Mouse (Mus musculus) heart, postnatal 0 days (tissue): ENCODE measurements at regions not wholly inside any gene's neighbourhood (a gene's known extent, or its start where the extent isn't known, plus 50 kb on each side); places are given as distances from the start of the nearest gene placed in this dataset.
A peak's percentile ranks its signal among the peaks of the same experiment; 100 is the strongest.

Experiments
- ATAC-seq: fragments of 200-750 bp; cut with Nextera tagmentation; 2 replicates; pipeline ENCODE4 v1.8.0; 2017; ENCODE audit warnings: low read depth, moderate number of reproducible peaks, moderate library complexity; ENCODE audit not compliant: insufficient read depth
- DNase-seq: peaks from one replicate; pipeline ENCODE4 v3.0.0-alpha.2; 2016; ENCODE audit warnings: low spot score
- H3K27ac ChIP-seq: fragments of 300-500 bp; sonication (generic); 2 replicates; pipeline ENCODE4 v1.5.1; 2014; ENCODE audit warnings: low read depth, mild to moderate bottlenecking
- H3K27me3 ChIP-seq: fragments of 300-500 bp; sonication (generic); 2 replicates; pipeline ENCODE4 v1.6.1; 2014; ENCODE audit warnings: low read length, mixed read lengths; ENCODE audit not compliant: control insufficient read depth, insufficient read depth
- H3K36me3 ChIP-seq: fragments of 300-500 bp; sonication (generic); replicated peaks from 2 replicates; pipeline ENCODE4 v1.6.1; 2014; ENCODE audit warnings: low read length, mixed read lengths; ENCODE audit not compliant: control insufficient read depth, insufficient read depth
- H3K4me1 ChIP-seq: fragments of 300-500 bp; sonication (generic); 2 replicates; pipeline ENCODE4 v1.6.1; 2014; ENCODE audit warnings: antibody characterized with exemption; ENCODE audit not compliant: control insufficient read depth, insufficient read depth
- H3K4me2 ChIP-seq: fragments of 300-500 bp; sonication (generic); 2 replicates; pipeline ENCODE4 v1.6.1; 2014; ENCODE audit warnings: low read depth, mild to moderate bottlenecking, low read length, moderate library complexity
- H3K4me3 ChIP-seq: fragments of 300-500 bp; sonication (generic); 2 replicates; pipeline ENCODE4 v1.5.1; 2014; ENCODE audit warnings: low read depth, low read length
- H3K9ac ChIP-seq: fragments of 300-500 bp; sonication (generic); replicated peaks from 2 replicates; pipeline ENCODE4 v1.6.1; 2014; ENCODE audit warnings: low read depth, low read length, mixed read lengths
- H3K9me3 ChIP-seq: fragments of 300-500 bp; sonication (generic); replicated peaks from 2 replicates; pipeline ENCODE4 v1.6.1; 2016; ENCODE audit warnings: low read length; ENCODE audit not compliant: control insufficient read depth
- CTCF ChIP-seq: IDR thresholded peaks from 2 replicates; pipeline ENCODE4 v1.5.1; 2016; ENCODE audit warnings: antibody characterized with exemption, control low read depth, low read depth
- EP300 ChIP-seq: IDR thresholded peaks from 2 replicates; pipeline ENCODE4 v1.6.1; 2016; ENCODE audit warnings: antibody characterized with exemption, low read depth
- WGBS: fragments of 180-500 bp; shearing (Covaris S2); extraction: QIAGEN DNeasy Blood & Tissue Kit; methylation state at CpG from one replicate; pipeline ENCODE4 v1.1.7; 2014; 5-methylcytosine and 5-hydroxymethylcytosine counted together

DNA sequence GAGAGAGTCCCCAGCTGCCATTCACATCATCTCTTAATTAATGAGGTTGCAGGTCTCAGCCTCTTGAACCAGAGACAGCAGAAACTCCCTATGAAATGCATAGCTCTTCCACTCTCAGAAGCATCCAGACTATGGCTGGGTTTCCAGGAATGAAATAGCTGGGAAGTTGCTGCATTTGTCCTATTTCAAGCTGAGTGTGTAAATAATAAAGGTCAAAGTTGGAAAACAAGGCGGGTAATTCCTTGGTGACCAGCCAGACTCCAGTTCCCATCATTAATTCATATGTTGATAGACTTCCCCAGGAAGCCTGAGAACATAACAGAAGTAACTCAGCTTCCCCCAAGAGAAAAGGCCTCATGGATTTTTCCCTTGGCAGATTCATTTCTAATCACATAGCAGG lies 382.3 kb upstream of the Npvf start:
- TF ChIP-seq EP300 (0 out of 2 replicates have a peak, but pooled peaks have one; percentile 34), CTCF (no peak)
- Histone ChIP-seq H3K4me1 (no peaks in the 10 kb centered on the region), H3K27ac (no peak overlapping the region), H3K27me3 (no peaks in the 10 kb centered on the region), H3K9ac (no peak overlapping the region), H3K4me2 (no peak overlapping the region), H3K9me3 (no peaks in the 10 kb centered on the region), H3K36me3 (no peaks in the 10 kb centered on the region), H3K4me3 (no peak overlapping the region)
- DNase-seq = peak; percentile 55
- ATAC-seq = peak; percentile 33; the same call in 1 of the 2 replicates
- 43% methylated on average over 1 of the region's 1 CpGs for WGBS

GRCm38 (mm10) chr6:51036956-51037355 lies 382.7 kb upstream of the Npvf start:
- no peaks in the 10 kb centered on the region for H3K27me3 ChIP-seq
- ATAC-seq = no peak
- no peaks in the 10 kb centered on the region for H3K4me1 ChIP-seq
- no peak for DNase-seq
- no peak overlapping the region for H3K4me3 ChIP-seq
- no peak overlapping the region for H3K9ac ChIP-seq
- H3K27ac ChIP-seq = peak overlapping the region; percentile 44
- no peaks in the 10 kb centered on the region for H3K36me3 ChIP-seq
- TF ChIP-seq CTCF = no peak
- TF ChIP-seq EP300 = no peak
- H3K9me3 ChIP-seq = no peaks in the 10 kb centered on the region
- no peak overlapping the region for H3K4me2 ChIP-seq
- WGBS = 55% methylated on average over 4 of the region's 4 CpGs

DNA sequence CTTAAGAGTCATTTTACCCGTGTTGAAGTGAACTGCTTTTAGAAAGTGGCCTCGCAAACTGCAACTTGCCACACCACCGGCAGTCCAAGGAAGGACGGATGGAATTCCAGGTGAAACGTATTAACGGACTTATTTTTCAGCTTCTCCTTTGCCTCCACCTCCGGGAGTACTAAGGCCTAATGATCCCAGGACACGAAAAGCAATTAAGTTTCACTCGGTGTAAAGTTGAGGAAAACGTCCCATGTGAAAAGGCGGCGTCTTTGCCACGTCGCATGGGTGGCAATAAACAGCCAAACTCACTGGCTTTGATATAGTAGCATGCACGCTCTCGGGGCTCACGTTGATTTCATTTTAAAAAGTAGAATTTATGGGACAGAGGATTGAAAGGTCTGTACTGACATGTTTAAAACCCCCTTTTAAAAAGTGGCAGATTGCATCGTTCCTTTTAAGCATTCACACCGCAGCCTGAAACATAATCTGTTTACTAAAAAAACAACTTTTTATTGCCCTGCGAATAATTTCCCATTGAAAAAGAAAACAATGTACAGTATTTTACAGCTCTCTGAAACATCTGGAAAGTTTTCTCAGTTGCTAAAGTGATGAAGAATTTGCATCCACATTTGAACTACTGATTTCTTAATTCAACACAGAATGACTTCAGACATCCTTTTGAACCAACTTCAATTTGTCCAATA lies 385.4 kb upstream of the Npvf start:
- ATAC-seq (no peak), DNase-seq (no peak)
- Histone ChIP-seq H3K9ac (no peak overlapping the region), H3K27me3 (no peaks in the 10 kb centered on the region), H3K4me3 (no peak overlapping the region), H3K4me1 (no peaks in the 10 kb centered on the region), H3K4me2 (no peak overlapping the region), H3K36me3 (no peaks in the 10 kb centered on the region), H3K9me3 (no peaks in the 10 kb centered on the region), H3K27ac (no peak overlapping the region)
- TF ChIP-seq EP300 (no peak), CTCF (no peak)
- 88% methylated on average over 20 of the region's 20 CpGs for WGBS

GRCm38 (mm10) chr6:51043970-51044369 lies 388.5 kb upstream of the Nfe2l3 start:
- H3K27ac ChIP-seq = no peak overlapping the region
- H3K27me3 ChIP-seq = no peaks in the 10 kb centered on the region
- no peaks in the 10 kb centered on the region for H3K4me1 ChIP-seq
- no peak for ATAC-seq
- H3K36me3 ChIP-seq = no peaks in the 10 kb centered on the region
- H3K4me3 ChIP-seq = no peak overlapping the region
- no peak overlapping the region for H3K4me2 ChIP-seq
- no peaks in the 10 kb centered on the region for H3K9me3 ChIP-seq
- no peak overlapping the region for H3K9ac ChIP-seq
- TF ChIP-seq CTCF = no peak
- no peak for TF ChIP-seq EP300
- no peak for DNase-seq
- 94% methylated on average over 7 of the region's 7 CpGs for WGBS

- ATAC-seq (no peak), DNase-seq (no peak)
- Histone ChIP-seq H3K9ac (no peak overlapping the region), H3K27ac (no peak overlapping the region), H3K4me1 (no peaks in the 10 kb centered on the region), H3K9me3 (no peaks in the 10 kb centered on the region), H3K4me3 (no peak overlapping the region), H3K27me3 (no peaks in the 10 kb centered on the region), H3K4me2 (no peak overlapping the region), H3K36me3 (no peaks in the 10 kb centered on the region)
- 82% methylated on average over 14 of the region's 14 CpGs for WGBS
- TF ChIP-seq CTCF (no peak), EP300 (no peak)
Observed at GRCm38 (mm10) chr6:51044873-51045272, 387.6 kb upstream of the Nfe2l3 start.

GRCm38 (mm10) chr6:51052451-51052921 lies 380.0 kb upstream of the Nfe2l3 start:
- no peak overlapping the region for H3K4me2 ChIP-seq
- H3K27me3 ChIP-seq = no peaks in the 10 kb centered on the region
- no peak for TF ChIP-seq CTCF
- no peaks in the 10 kb centered on the region for H3K9me3 ChIP-seq
- H3K9ac ChIP-seq = no peak overlapping the region
- ATAC-seq = no peak
- no peak overlapping the region for H3K4me3 ChIP-seq
- no peak for DNase-seq
- 66% methylated on average over 5 of the region's 5 CpGs for WGBS
- H3K27ac ChIP-seq = no peak overlapping the region
- no peaks in the 10 kb centered on the region for H3K36me3 ChIP-seq
- no peaks in the 10 kb centered on the region for H3K4me1 ChIP-seq
